Mouse (Mus musculus) erythroblast, embryonic 14.5 days (primary cell): ENCODE results near the gene Slfn9. TPM values are rescaled to one million over a fixed set of nuclear protein-coding genes. Genes with fewer than 3 reads are reported as not detected.
"Not testable (repeated sequence)": the region's sequence is repeated elsewhere in the genome, so short reads cannot be mapped to it uniquely, and the experiment has no call there.

Experiments
- H3K27me3 ChIP-seq: 2 replicates; pipeline ENCODE4 v1.6.1; 2012; ENCODE audit warnings: inconsistent platforms; ENCODE audit not compliant: control insufficient read depth
- H3K36me3 ChIP-seq: 2 replicates; pipeline ENCODE4 v1.6.1; 2012; ENCODE audit warnings: mild to moderate bottlenecking, inconsistent platforms; ENCODE audit not compliant: control insufficient read depth
- H3K4me1 ChIP-seq: 2 replicates; pipeline ENCODE4 v1.6.1; 2012; ENCODE audit warnings: inconsistent platforms; ENCODE audit not compliant: control insufficient read depth
- H3K4me3 ChIP-seq: replicated peaks from 2 replicates; pipeline ENCODE3; 2012; ENCODE audit warnings: moderate library complexity, mild to moderate bottlenecking, inconsistent platforms
- H3K9me3 ChIP-seq: 2 replicates; pipeline ENCODE4 v1.6.1; 2012; ENCODE audit warnings: low read length, inconsistent platforms, mixed read lengths; ENCODE audit not compliant: control insufficient read depth
- GATA1 ChIP-seq: IDR thresholded peaks from 2 replicates; pipeline ENCODE4 v1.6.1; 2012; ENCODE audit warnings: low read length, inconsistent platforms, mixed read lengths
- TAL1 ChIP-seq: IDR thresholded peaks from 3 replicates; pipeline ENCODE4 v1.6.1; 2012; ENCODE audit warnings: low read length, inconsistent platforms, mixed read lengths
- polyA plus RNA-seq: library from polyadenylated mRNA; stranded (reverse); fragments of >175 nt; gene quantifications from 2 replicates; pipeline ENCODE4 v1.2.3, GENCODE M21; 2012

Slfn9 gene
- polyA plus RNA-seq, result 0.39 and 0.46 TPM in 2 replicates

DNA sequence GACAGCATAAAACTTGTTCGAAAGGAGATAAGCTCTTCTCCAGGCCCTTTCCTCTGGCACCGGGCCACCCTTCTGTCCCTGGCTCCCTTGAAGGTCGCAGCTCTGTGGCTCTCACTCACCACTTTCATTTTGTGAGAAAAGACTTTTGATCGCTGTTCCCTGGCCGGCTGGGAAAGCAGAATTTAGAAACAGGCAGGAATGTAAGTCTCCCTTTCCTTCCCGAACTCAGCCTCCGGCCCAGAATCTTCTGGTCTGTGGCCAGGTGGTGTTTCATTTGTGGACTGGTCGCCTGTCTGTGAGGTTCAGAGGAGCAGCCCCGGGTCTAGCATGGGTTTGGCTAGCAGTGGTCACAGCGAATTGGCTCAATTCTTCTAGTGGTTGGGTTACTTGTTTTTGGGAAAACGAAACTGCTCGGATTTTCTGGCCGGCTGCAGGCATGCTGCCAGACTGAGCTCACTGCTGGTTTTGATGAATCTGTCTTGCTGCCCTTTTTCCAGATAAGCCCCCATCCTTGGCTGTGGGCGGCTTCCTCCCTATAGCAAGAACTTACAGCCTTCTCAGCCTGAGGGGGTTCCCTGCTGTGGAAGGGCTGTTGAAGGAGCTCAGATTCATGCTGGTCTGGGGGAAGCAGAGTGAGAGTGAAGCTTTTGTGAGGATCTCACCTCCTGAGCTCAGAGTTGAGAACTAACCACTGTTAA lies at the start of gene Slfn9:
Slfn9 (minus strand) TSS at position 362 of the 698 bp plus-strand sequence.
- H3K27me3 ChIP-seq, result peaks cover 8% of the 10 kb centered on the region
- no peaks in the 10 kb centered on the region for H3K9me3 ChIP-seq
- H3K4me1 ChIP-seq, result peaks cover 18% of the 10 kb centered on the region
- peaks cover 16% of the 10 kb centered on the region for H3K36me3 ChIP-seq
- TF ChIP-seq GATA1 (no peak), TAL1 (no peak)
- H3K4me3 ChIP-seq, result peak within 1 kb of the TSS; percentile 71

DNA sequence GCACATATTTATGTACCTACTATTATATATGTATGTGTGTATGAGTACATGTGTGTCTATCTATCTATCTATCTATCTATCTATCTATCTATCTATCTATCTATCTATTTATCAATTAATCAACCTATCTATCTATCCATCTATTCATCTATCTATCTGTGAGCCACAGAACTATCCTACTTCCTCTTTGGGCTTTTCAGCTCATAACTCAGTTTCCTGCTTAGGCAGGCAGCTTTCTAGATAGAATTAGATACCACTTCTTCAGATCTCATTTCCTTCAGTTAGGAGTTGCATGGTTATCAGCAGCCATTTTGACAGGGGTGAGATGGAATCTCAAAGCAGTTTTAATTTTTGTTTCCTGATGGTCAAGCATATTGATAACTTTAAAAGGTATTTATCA lies 49.4 kb upstream of the Slfn9 start:
- H3K9me3 ChIP-seq, result no peaks in the 10 kb centered on the region
- H3K27me3 ChIP-seq, result no peaks in the 10 kb centered on the region
- no peak for TF ChIP-seq TAL1
- TF ChIP-seq GATA1, result no peak
- H3K4me3 ChIP-seq, result no peak overlapping the region
- H3K36me3 ChIP-seq, result no peaks in the 10 kb centered on the region
- no peaks in the 10 kb centered on the region for H3K4me1 ChIP-seq

DNA sequence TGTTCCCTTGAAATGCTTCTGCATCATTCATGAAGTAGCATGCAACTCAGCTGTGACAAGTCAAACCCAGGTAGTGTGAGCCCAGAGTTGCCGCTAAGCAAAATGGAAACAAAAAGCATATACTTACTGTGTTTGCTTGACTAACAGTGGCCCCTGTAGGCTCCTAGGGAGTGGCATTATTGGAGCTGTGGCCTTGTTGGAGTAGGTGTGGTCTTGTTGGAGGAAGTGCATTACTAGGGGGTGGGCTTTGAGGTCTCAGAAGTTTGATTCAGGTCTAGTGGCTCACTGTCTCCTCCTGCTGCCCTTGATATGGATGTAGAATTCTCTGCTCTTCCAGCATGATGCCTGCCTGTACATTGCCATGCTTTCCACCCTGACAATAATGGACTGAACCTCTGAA lies 48.7 kb upstream of the Slfn9 start:
- Histone ChIP-seq H3K27me3 (no peaks in the 10 kb centered on the region), H3K36me3 (no peaks in the 10 kb centered on the region), H3K4me1 (no peaks in the 10 kb centered on the region), H3K9me3 (no peaks in the 10 kb centered on the region), H3K4me3 (no peak overlapping the region)
- no peak for TF ChIP-seq TAL1
- TF ChIP-seq GATA1, result no peak

DNA sequence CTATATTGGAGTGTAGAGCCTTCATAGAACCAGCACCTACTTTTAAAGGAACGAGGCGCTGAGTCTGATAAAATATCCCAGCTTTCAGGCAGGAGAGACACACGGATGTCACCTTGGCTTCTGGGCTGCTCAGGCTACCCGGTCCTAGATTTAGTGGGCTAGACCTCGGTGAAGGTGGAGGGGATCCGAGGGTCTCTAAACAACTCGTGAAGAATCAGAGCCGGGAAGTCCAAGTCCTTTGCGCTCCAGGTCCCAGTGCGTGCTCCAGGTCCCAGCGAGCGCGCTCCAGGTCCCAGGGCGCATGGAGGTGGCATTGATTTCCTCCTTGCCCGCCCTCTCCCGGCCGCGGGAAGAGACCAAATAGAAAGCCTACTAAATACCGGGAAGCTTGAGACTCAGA lies 48.2 kb upstream of the Slfn9 start:
- TF ChIP-seq GATA1 (no peak), TAL1 (no peak)
- Histone ChIP-seq H3K9me3 (no peaks in the 10 kb centered on the region), H3K27me3 (no peaks in the 10 kb centered on the region), H3K36me3 (no peaks in the 10 kb centered on the region), H3K4me1 (no peaks in the 10 kb centered on the region), H3K4me3 (no peak overlapping the region)

DNA sequence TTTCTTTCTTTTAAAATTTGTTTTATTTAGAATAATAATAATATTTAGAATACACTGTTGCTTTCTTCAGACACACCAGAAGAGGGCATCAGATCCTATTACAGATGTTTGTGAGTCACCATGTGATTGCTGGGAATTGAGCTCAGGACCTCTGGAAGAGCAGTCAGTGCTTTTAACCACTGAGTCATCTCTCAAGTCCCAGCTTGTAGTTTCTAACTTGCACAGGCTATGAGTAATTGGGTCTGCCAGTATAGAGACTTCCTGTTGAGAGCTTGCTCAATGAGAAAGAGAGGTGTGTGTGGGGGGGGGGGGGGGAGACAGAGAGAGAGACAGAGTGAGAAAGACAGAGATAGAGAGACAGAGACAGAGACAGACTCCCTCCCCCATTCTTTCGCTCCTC lies 47.5 kb upstream of the Slfn9 start:
- Histone ChIP-seq H3K27me3 (no peaks in the 10 kb centered on the region), H3K36me3 (no peaks in the 10 kb centered on the region), H3K9me3 (no peaks in the 10 kb centered on the region), H3K4me3 (no peak overlapping the region), H3K4me1 (no peaks in the 10 kb centered on the region)
- TF ChIP-seq GATA1 (no peak), TAL1 (no peak)

DNA sequence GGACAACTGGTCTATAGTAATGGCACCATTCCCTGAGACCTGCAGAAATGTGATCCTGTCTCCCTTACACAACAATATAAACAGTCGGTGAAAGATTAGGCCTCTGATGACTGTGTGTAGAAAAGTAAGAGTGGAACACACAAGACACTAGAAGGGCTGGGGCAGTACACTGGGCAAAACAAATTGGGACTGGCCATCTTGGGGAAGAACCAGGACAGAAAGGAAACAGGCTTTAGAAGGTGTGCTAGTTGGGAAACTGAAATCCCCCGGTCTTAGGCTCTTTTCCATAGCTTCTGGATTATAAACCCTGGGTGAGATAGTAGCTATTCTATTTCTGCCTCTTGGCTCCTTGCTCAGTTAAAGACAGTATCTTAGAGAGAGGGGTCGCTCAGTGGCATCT lies 47.1 kb upstream of the Slfn9 start:
- not testable (repeated sequence) for H3K36me3 ChIP-seq, H3K4me3 ChIP-seq, H3K9me3 ChIP-seq, H3K4me1 ChIP-seq, H3K27me3 ChIP-seq

DNA sequence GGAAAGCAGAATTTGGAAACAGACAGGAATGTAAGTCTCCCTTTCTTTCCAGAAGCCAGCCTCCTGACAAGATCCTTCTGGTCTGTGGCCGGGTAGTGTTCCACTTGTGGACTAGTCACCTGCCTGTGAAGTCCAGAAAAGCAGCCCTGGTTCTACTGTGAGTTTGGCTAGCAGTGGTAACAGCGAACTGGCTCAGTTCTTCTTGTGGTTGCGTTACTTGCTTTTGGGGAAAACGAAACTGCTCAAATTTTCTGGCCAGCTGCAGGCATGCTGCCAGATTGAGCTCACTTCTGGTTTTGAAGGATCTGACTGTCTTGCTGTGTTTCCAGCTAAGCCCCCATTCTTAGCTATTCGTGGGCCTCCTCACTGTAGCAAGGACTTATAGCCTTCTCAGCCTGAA lies 29.0 kb upstream of the Slfn9 start, which contains the start of gene Slfn8:
Slfn8 (minus strand) TSS at position 190 of the 400 bp plus-strand sequence.
- no peak within 1 kb of the TSS for H3K4me3 ChIP-seq
- H3K27me3 ChIP-seq, result no peaks in the 10 kb centered on the region
- TF ChIP-seq GATA1 (no peak), TAL1 (no peak)

DNA sequence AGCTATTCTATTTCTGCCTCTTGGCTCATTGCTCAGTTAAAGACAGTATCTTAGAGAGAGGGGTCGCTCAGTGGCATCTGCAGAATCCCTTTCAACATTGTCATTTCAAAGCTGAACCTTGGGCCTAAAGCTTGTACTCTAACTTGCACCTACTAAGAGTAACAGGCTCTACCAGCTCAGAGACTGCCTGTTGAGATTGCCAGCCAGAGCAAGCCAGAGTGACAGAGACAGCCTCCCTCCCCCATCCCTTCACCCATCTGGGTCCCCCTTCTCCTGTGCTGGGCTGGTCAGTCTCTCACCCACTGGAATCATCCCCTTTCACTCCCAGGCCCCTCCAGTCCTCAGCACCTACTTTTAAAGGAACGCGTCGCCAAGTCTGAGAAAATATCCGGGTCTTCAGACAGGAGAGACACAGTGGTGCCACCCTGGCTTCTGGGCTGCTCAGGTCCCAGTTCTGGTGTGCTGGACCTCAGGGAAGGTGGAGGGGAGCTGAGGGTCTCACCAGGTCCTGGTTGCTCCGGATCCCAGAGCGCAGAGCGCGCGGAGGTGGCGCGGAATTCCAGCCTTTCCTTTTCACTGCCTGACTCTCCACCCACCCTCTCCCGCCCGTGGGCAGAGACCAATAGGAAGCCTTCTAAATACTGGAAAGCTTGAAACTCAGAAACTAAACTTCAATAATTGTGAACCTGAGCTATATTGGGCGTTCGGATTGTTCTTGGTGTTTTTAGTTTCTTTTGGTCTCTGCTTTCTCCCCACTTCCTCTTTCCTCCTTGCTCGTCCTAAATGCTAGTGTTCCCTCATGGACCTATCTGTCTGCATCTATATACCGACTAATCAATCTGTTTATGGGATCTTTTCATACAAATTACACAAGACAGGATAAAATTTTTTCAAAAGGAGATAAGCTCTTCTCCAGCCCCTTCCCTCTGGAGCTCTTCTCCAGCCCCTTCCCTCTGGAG lies 28.2 kb upstream of the Slfn9 start:
- not testable (repeated sequence) for H3K4me1 ChIP-seq, H3K4me3 ChIP-seq

More for the DNA sequence above, 29.0 kb upstream of the Slfn9 start, which contains the start of gene Slfn8:
- H3K9me3 ChIP-seq, result no peaks in the 10 kb centered on the region
- H3K4me1 ChIP-seq, result no peaks in the 10 kb centered on the region
- no peaks in the 10 kb centered on the region for H3K36me3 ChIP-seq

DNA sequence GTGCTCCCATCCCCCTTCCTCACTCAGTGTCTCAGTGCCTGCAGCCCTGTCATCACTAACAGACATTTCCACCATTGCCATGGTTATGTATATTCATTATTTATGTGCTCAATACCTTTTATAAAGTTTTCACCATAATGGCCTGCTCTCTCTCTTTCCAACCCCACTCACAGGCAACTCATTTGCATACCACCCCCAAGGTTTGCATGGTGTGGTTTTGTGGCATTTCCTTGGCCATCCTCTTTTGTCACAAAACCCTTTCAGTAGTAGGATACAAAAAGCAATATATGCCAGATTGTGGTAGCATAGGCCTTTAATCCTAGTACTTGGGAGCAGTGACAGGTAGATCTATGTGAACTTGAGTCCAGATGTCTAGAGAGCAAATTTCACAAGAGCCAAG lies 24.5 kb upstream of the Slfn9 start:
- TF ChIP-seq GATA1, result no peak
- TF ChIP-seq TAL1, result no peak
- H3K36me3 ChIP-seq, result no peaks in the 10 kb centered on the region
- H3K4me3 ChIP-seq, result no peak overlapping the region
- no peaks in the 10 kb centered on the region for H3K27me3 ChIP-seq
- H3K4me1 ChIP-seq, result no peaks in the 10 kb centered on the region
- no peaks in the 10 kb centered on the region for H3K9me3 ChIP-seq

More for the DNA sequence above, 28.2 kb upstream of the Slfn9 start:
- H3K27me3 ChIP-seq, H3K9me3 ChIP-seq, H3K36me3 ChIP-seq: not testable (repeated sequence)
